Mouse (Mus musculus) lung, postnatal 0 days (tissue): ENCODE measurements at regions not wholly inside any gene's neighbourhood (a gene's known extent, or its start where the extent isn't known, plus 50 kb on each side); places are given as distances from the start of the nearest gene placed in this dataset.

ENCODE experiments used
- ATAC-seq: fragments of 200-750 bp; cut with Nextera tagmentation; 2 replicates; pipeline ENCODE4 v1.8.0; 2017; ENCODE audit warnings: moderate library complexity
- DNase-seq: peaks from one replicate; pipeline ENCODE4 v3.0.0-alpha.2; 2016; ENCODE audit warnings: low spot score
- H3K27ac ChIP-seq: fragments of 300-500 bp; sonication (generic); 2 replicates; pipeline ENCODE4 v1.5.1; 2014; ENCODE audit warnings: antibody characterized with exemption, mild to moderate bottlenecking, low read length, mixed read lengths
- H3K27me3 ChIP-seq: fragments of 300-500 bp; sonication (generic); replicated peaks from 2 replicates; pipeline ENCODE4 v1.6.1; 2014; ENCODE audit warnings: low read length, mixed read lengths; ENCODE audit not compliant: insufficient read depth
- H3K36me3 ChIP-seq: fragments of 300-500 bp; sonication (generic); 2 replicates; pipeline ENCODE4 v1.6.1; 2014; ENCODE audit warnings: low read length, mixed read lengths; ENCODE audit not compliant: insufficient read depth
- H3K4me1 ChIP-seq: fragments of 300-500 bp; sonication (generic); 2 replicates; pipeline ENCODE4 v1.6.1; 2014; ENCODE audit warnings: antibody characterized with exemption, low read depth, low read length, mixed read lengths; ENCODE audit not compliant: insufficient read depth
- H3K4me2 ChIP-seq: fragments of 300-500 bp; sonication (generic); replicated peaks from 2 replicates; pipeline ENCODE4 v1.6.1; 2014; ENCODE audit warnings: low read depth, mild to moderate bottlenecking, low read length, moderate library complexity, mixed read lengths
- H3K4me3 ChIP-seq: fragments of 300-500 bp; sonication (generic); 2 replicates; pipeline ENCODE4 v1.5.1; 2014; ENCODE audit warnings: low read depth, low read length
- H3K9ac ChIP-seq: fragments of 300-500 bp; sonication (generic); replicated peaks from 2 replicates; pipeline ENCODE4 v1.6.1; 2014; ENCODE audit warnings: low read depth, mild to moderate bottlenecking
- H3K9me3 ChIP-seq: fragments of 300-500 bp; sonication (generic); 2 replicates; pipeline ENCODE4 v1.6.1; 2016; ENCODE audit warnings: low read length, mixed read lengths
- CTCF ChIP-seq: IDR thresholded peaks from 2 replicates; pipeline ENCODE4 v1.5.1; 2016; ENCODE audit warnings: antibody characterized with exemption, mild to moderate bottlenecking
- EP300 ChIP-seq: IDR thresholded peaks from 2 replicates; pipeline ENCODE4 v1.6.1; 2016; ENCODE audit warnings: antibody characterized with exemption, mild to moderate bottlenecking, control low read depth
- WGBS: fragments of 180-500 bp; shearing (Covaris S2); extraction: QIAGEN DNeasy Blood & Tissue Kit; methylation state at CpG from one replicate; pipeline ENCODE4 v1.1.7; 2014; 5-methylcytosine and 5-hydroxymethylcytosine counted together

DNA sequence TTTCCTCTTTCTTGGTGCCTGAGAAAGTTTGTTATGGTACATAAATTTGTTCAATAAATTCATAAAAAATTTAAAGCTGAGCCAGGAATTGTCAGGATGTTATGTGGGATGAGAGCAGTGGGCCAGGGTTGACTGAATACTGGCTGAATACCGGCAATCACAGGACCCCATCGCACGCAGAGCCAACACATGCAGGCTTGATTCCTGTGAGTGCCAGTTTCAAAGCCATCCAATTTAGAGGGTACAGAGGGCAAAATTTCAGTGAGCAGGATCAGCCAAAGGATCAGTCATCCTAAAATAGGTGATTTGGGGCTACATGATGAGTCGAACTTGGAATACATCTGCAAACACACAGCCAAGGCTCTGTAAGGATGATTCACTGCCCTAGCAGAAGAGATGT, 583.6 kb upstream of the Nectin3 start:
- H3K9ac ChIP-seq: no peak overlapping the region
- no peak for DNase-seq
- H3K4me1 ChIP-seq: no peaks in the 10 kb centered on the region
- TF ChIP-seq CTCF: no peak
- no peak for TF ChIP-seq EP300
- no peaks in the 10 kb centered on the region for H3K9me3 ChIP-seq
- 91% methylated on average over 4 of the region's 4 CpGs for WGBS
- no peak overlapping the region for H3K27ac ChIP-seq
- no peaks in the 10 kb centered on the region for H3K27me3 ChIP-seq
- H3K36me3 ChIP-seq: no peaks in the 10 kb centered on the region
- no peak for ATAC-seq
- no peak overlapping the region for H3K4me2 ChIP-seq
- no peak overlapping the region for H3K4me3 ChIP-seq

DNA sequence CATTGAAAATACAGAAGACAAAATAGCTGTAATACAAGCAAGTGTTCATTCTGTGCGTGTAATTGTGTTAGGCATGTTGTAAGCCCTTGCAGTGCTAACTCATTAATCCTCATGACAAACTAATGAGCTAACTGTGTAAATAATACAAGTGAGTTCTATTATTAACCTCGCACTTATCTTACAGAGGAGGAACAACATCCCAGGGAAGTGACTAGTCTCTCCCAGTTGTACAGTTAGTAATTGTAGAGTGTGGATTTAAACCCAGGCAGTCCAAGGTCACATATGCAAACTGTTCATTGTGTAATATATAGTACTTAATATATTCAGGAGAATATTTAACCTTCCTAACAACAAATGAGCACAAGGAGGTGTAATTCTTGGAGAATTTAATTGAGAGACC, 582.0 kb upstream of the Nectin3 start:
- H3K9ac ChIP-seq: no peak overlapping the region
- H3K36me3 ChIP-seq: no peaks in the 10 kb centered on the region
- H3K4me2 ChIP-seq: no peak overlapping the region
- WGBS: 27% methylated on average over 2 of the region's 2 CpGs
- H3K27me3 ChIP-seq: no peaks in the 10 kb centered on the region
- TF ChIP-seq EP300 (no peak), CTCF (no peak)
- H3K4me3 ChIP-seq: no peak overlapping the region
- no peak for DNase-seq
- H3K27ac ChIP-seq: no peak overlapping the region
- no peaks in the 10 kb centered on the region for H3K9me3 ChIP-seq
- ATAC-seq: no peak
- no peaks in the 10 kb centered on the region for H3K4me1 ChIP-seq

DNA sequence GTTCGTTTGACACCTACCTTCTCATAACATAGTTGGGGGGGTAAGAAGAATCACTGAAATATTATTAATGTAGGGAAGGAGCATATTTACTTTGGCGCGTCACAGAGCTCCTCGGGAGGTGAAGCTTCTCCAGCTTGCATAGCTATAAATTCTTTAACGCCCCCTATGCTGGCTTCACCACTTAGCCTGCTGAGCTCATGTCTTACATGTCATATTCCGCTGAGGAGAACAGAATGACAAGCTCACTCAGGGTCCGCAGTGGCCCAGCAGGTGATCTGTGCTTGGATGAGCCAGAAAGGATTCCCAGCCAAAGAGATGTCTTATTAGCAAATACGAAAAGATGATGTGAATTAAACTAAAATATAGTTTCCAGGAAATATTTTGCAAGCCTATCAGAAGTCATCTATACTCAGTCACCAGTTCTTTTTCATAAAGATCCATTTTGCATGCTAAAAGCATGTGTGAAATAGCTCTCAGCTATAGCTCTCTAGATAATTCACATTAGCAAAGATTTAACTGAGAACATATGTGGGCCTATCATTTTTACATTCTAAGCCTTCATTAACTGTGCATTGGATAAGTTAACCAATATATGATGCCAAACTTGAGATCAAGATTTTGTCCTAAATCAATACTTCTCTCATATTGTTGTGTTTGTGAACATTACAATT, 561.1 kb upstream of the Nectin3 start:
- no peak overlapping the region for H3K9ac ChIP-seq
- H3K9me3 ChIP-seq: no peaks in the 10 kb centered on the region
- H3K4me3 ChIP-seq: no peak overlapping the region
- TF ChIP-seq CTCF (no peak), EP300 (no peak)
- no peak for ATAC-seq
- H3K27me3 ChIP-seq: no peaks in the 10 kb centered on the region
- no peaks in the 10 kb centered on the region for H3K4me1 ChIP-seq
- no peak overlapping the region for H3K4me2 ChIP-seq
- no peak for DNase-seq
- 56% methylated on average over 8 of the region's 8 CpGs for WGBS
- no peak overlapping the region for H3K27ac ChIP-seq
- H3K36me3 ChIP-seq: no peaks in the 10 kb centered on the region

DNA sequence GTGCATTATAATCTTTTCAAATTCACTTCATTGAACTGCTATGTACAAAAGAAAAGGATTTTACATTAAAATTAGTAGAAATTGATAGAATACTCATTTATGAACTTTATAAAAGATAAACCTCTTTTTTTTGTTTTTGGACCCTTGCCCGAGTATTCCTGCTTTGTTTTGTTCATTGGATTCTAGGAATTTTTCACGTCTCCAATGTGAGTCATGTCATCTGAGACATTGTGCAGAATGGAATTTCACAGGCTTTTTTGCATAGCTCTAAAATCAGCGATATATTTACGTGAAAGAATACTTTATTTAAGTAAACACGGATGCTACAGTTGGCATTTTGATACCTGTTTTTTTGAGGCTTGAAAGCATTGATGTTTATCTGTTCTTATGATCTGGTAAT, 560.5 kb upstream of the Nectin3 start:
- H3K9ac ChIP-seq: no peak overlapping the region
- ATAC-seq (no peak), DNase-seq (no peak)
- no peaks in the 10 kb centered on the region for H3K36me3 ChIP-seq
- H3K27ac ChIP-seq: no peak overlapping the region
- H3K9me3 ChIP-seq: no peaks in the 10 kb centered on the region
- no peak overlapping the region for H3K4me2 ChIP-seq
- H3K27me3 ChIP-seq: no peaks in the 10 kb centered on the region
- H3K4me1 ChIP-seq: no peaks in the 10 kb centered on the region
- H3K4me3 ChIP-seq: no peak overlapping the region
- TF ChIP-seq EP300 (no peak), CTCF (no peak)
- WGBS: 60% methylated on average over 5 of the region's 5 CpGs

DNA sequence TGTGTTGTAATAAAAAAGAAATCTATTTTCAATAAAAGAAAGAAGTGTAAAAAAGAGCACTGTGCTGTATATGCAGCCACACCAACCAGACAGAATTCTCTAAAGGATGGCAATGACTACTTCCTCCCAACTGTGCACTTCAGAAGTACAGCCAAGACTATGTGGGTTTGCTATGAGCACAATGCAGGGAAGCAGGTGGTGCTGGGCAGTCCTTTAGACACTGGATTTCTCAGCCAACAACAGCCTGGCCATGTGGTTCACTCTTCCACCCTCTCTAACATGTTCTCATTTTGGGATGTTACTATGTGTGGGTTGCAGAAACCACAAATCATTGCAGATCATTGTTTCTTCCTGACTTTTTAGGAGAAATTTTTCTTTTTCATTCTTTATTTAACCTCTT, 527.6 kb upstream of the Nectin3 start:
- H3K9ac ChIP-seq: no peak overlapping the region
- H3K9me3 ChIP-seq: no peaks in the 10 kb centered on the region
- H3K27ac ChIP-seq: no peak overlapping the region
- TF ChIP-seq CTCF (no peak), EP300 (no peak)
- DNase-seq (no peak), ATAC-seq (no peak)
- no peak overlapping the region for H3K4me3 ChIP-seq
- H3K4me2 ChIP-seq: no peak overlapping the region
- H3K4me1 ChIP-seq: no peaks in the 10 kb centered on the region
- no peaks in the 10 kb centered on the region for H3K27me3 ChIP-seq
- H3K36me3 ChIP-seq: no peaks in the 10 kb centered on the region

DNA sequence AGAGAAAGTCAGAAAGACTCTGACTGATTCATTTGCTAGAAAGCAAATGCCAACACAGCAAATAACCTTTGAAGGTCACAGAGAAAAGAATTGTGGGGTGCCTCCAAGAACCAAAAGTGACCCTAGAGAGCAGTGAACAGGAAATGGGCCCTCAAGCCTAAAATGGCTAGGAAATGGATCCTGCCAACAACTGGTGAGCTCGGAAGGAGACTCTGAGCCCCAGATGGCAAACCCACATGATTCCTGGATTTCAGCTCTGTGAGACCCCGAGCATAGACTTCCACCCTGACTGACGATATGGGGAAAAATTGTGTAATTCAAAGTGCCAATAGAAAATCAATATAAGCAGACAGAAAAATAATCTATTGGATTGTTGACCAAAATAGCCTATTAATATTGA, 519.2 kb upstream of the Nectin3 start:
- TF ChIP-seq EP300 (no peak), CTCF (no peak)
- no peaks in the 10 kb centered on the region for H3K9me3 ChIP-seq
- no peak overlapping the region for H3K4me2 ChIP-seq
- ATAC-seq (no peak), DNase-seq (no peak)
- H3K4me1 ChIP-seq: no peaks in the 10 kb centered on the region
- no peaks in the 10 kb centered on the region for H3K27me3 ChIP-seq
- 64% methylated on average over 3 of the region's 3 CpGs for WGBS
- no peak overlapping the region for H3K4me3 ChIP-seq
- H3K36me3 ChIP-seq: no peaks in the 10 kb centered on the region
- no peak overlapping the region for H3K27ac ChIP-seq
- H3K9ac ChIP-seq: no peak overlapping the region
